Mouse (Mus musculus) MN1 (cell line): Measurements from ENCODE around the gene Xlr4a.
A peak's percentile ranks its signal among the peaks of the same experiment; 100 is the strongest.
"Not testable (repeated sequence)": the region's sequence is repeated elsewhere in the genome, so short reads cannot be mapped to it uniquely, and the experiment has no call there.

ENCODE experiments used
- DNase-seq: peaks from one replicate; pipeline ENCODE4 v3.0.0-alpha.2; 2016; ENCODE audit warnings: low spot score

The Xlr4a gene

GRCm38 (mm10) chrX:73082267-73083055 is at the start of gene Xlr4a:
TSS of gene Xlr4a (minus strand) at chrX:73082478.
- not testable (repeated sequence) for DNase-seq

GRCm38 (mm10) chrX:73122859-73123829 is 40.9 kb upstream of the Xlr4a start:
- DNase-seq: not testable (repeated sequence)

GRCm38 (mm10) chrX:73116747-73117146 is 34.5 kb upstream of the Xlr4a start, which contains the start of gene Gm14685:
TSS of gene Gm14685 (plus strand) at chrX:73117047.
- DNase-seq: not testable (repeated sequence)

- DNase-seq: peak; percentile 59
Observed at GRCm38 (mm10) chrX:73096941-73097508, 14.7 kb upstream of the Xlr4a start, which contains the start of gene Xlr3a. TSS of gene Xlr3a (minus strand) at chrX:73097095.

- not testable (repeated sequence) for DNase-seq
Observed at GRCm38 (mm10) chrX:73066765-73067312, 15.4 kb downstream of the Xlr4a start.

- no peak for DNase-seq
Observed at GRCm38 (mm10) chrX:73064415-73064793, 17.9 kb downstream of the Xlr4a start, which contains the start of gene Pnma3. TSS of gene Pnma3 (plus strand) at chrX:73064787.

- no peak for DNase-seq
Observed at GRCm38 (mm10) chrX:73063512-73064414, 18.5 kb downstream of the Xlr4a start.

- no peak for DNase-seq
Observed at GRCm38 (mm10) chrX:73062323-73062722, 20.0 kb downstream of the Xlr4a start.

GRCm38 (mm10) chrX:73061528-73061927 is 20.8 kb downstream of the Xlr4a start:
- no peak for DNase-seq

- peak; percentile 85 for DNase-seq
Observed at GRCm38 (mm10) chrX:73053860-73054563, 28.3 kb downstream of the Xlr4a start.

GRCm38 (mm10) chrX:73039666-73040065 is 42.6 kb downstream of the Xlr4a start:
- DNase-seq: no peak

GRCm38 (mm10) chrX:73038831-73039230 is 43.4 kb downstream of the Xlr4a start:
- no peak for DNase-seq

- no peak for DNase-seq
Observed at GRCm38 (mm10) chrX:73037003-73037402, 45.3 kb downstream of the Xlr4a start, which contains the start of gene Pnma5. TSS of gene Pnma5 (minus strand) at chrX:73037103.
